Mouse (Mus musculus) heart, postnatal 10 days (tissue): ENCODE results near the gene Arfgap2. TPM values are rescaled to one million over a fixed set of nuclear protein-coding genes. Genes with fewer than 3 reads are reported as not detected.

Experiments used
- DNase-seq, 2 experiments: peaks; one replicate each; pipeline ENCODE4 v3.0.0; 2021
- intact Hi-C: fragments of 180-260 bp; cut with DNase I; formaldehyde crosslinking; loops from one replicate; pipeline ENCODE4 v1.15.1; 2025
- total RNA-seq, 2 experiments: library from RNA; stranded (reverse); gene quantifications; 2 replicates each; pipeline ENCODE4 v1.2.3; 2021

Arfgap2 gene
- total RNA-seq, 2 experiments from 2014 or later: 64.2 to 64.5 TPM

GRCm38 (mm10) chr2:91301836-91302235 is 37.1 kb downstream of the Arfgap2 start:
- intact Hi-C loops: no loop called here
- DNase-seq: no peak

GRCm38 (mm10) chr2:91302845-91303244 is 38.1 kb downstream of the Arfgap2 start:
- intact Hi-C loops: no loop called here
- DNase-seq: no peak

DNA sequence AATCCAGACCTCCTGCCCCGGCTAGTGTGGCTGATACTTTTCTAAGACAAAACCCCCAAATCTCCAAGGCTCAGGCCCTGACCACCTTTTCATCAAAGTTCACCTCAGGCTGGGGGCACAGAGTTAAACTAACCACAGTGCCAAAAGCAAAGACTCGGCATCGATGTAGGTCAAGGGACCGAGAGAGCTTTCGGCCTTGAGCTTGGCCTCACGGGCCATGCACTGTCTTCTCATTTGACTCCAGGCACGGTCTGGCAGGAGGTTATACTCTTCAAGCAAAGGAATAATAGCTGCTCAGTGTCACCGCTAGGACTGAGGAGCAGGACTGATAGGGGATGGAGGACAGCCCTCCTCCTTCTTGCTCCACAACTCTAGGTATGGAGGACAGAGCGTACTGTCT is 41.2 kb downstream of the Arfgap2 start:
- intact Hi-C loops: no loop called here
- no peak for DNase-seq

GRCm38 (mm10) chr2:91306589-91306988 is 41.8 kb downstream of the Arfgap2 start:
- intact Hi-C loops: no loop called here
- no peak for DNase-seq

- intact Hi-C loops: no loop called here
- no peak for DNase-seq
These were observed 43.9 kb downstream of the Arfgap2 start for GRCm38 (mm10) chr2:91308680-91309079.

GRCm38 (mm10) chr2:91309546-91309945 is 44.8 kb downstream of the Arfgap2 start:
- intact Hi-C loops: no loop called here
- no peak for DNase-seq

DNA sequence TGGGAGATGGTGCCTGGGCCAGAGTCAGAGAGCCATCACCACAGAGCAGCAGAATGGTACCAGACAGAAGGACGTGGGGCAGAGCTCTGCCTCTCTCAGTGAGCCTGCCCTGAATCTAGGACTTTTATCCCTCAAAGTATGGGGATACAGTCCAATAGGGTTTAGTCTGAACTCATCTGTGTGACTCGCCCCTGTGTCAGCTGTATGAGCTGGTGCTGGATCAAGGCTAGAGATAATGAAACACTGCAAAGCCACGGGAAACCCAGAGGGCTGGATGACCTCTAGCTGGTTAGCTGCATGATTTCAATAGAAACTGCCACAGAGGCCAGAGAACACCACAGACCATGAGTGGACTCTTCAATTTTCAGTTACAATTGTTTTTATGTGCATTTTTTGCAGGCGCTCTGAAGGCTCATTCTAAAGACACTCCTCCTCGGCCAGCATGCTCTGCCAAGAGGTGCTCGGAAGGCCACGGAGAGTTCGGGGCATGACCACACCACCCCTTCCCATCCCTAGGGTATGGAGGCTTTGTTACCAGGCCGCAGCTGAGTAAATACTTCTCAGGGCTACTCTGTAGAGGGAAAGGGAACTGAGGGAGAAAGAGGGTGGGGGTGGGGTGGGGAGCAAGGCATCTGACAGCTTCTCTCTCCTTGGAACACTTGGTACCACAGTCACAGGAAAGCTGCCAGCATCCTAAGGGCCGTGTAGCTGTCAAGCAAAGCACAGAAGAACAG is 48.0 kb downstream of the Arfgap2 start:
- intact Hi-C loops: no loop called here
- DNase-seq: no peak

DNA sequence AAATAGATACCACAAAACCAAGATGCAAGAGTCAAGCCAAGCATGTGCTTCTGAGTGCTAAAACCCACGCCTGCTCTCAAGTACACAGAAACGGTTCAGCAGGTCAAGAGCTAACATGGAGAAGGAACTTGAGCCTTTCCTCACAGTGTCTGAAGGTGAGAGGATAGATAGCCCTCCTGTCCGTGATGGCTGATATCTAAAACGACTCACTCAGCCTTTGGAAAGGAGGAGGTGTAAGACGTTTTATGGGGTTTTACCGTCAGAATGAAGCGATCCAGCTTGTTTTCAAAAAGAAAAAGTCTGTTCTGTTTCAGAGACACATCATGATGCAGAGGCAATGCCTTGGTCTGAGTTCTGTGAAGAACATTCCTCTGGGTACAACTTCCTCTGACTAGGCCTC is 49.4 kb downstream of the Arfgap2 start:
- DNase-seq: no peak
- intact Hi-C loops: no loop called here

DNA sequence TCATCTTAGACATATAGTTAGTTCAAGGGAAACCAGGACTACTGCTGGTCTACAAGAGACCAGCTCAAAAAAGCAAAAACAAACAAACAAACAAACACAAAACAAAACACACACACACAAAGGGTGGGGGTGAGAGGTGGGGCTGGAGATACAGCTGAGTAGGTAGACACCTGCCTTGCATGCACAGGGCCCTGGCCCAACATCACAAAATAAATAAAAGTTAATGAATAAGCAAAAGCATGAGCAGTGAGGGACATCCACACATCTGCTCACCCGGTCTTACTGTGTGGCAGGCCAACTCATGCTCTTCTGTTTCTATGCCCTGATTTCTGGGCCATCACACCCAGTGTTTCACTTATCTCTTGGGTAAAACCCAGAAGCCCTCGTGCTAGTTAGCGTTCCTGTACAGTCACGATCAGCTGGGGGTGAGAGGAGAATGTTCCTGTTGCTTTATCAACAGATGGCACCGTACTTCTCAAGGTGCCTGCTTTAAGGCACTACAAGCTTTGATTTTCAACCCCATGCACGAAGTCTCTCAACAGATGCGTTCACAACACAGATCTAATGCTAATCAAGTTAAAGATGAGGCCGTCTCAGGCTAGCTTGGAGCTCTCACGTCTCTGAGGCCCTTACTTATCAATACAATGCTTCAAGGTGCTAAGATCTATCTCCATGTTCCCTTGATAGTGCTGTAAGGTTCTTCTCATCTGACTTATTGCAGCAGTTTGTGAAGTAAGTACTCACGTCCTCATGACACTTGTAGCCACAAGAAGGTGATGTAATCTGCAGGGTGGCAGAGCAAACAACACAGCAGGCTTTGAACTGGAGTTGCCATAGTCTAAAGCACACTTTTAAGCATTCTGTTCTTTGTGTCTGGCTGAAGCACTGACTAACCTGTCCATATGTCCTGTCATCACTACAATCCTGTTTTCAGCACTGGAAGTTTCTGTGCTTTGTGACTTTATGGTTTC is 56.1 kb downstream of the Arfgap2 start:
- intact Hi-C loops: no loop called here
- no peak for DNase-seq

DNA sequence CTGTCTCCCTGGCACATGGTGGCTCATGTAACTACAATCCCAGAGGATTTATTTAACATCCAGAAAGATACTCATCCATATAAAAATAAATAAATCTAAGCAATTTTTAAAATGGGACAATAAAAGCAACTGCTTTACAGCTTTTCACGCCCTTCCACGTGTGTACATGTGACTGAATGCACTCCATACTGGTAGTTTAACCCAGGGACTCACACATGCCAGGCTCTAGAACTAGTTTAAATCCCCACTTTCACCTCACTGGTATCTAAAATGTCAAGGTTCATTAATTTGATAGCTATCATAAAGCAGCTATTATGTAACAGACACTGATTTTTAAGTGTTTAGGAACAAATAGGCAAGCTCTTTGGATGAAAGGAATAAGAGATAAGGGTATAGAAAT is 57.1 kb downstream of the Arfgap2 start:
- DNase-seq: no peak

GRCm38 (mm10) chr2:91322490-91322889 is 57.7 kb downstream of the Arfgap2 start:
- intact Hi-C loops: no loop called here
- no peak for DNase-seq

More for the DNA sequence above, 57.1 kb downstream of the Arfgap2 start:
- intact Hi-C loops: no loop called here

- no peak for DNase-seq
- intact Hi-C loops: no loop called here
These were observed 59.6 kb downstream of the Arfgap2 start for GRCm38 (mm10) chr2:91324346-91324745.

GRCm38 (mm10) chr2:91324761-91325421 is 60.1 kb downstream of the Arfgap2 start:
- intact Hi-C loops: no loop called here
- DNase-seq: no peak

Other genes starting within 250 kb of the Arfgap2 start
- gene Rapsn, start 229.4 kb upstream of the Arfgap2 start, total RNA-seq: 10 to 100 TPM; 15.4 to 19.8 TPM
- 100 to 1,000 TPM; 221 to 245 TPM for gene Psmc3, start 211.0 kb upstream of the Arfgap2 start, total RNA-seq
- gene Slc39a13, start 194.6 kb upstream of the Arfgap2 start, total RNA-seq: 10 to 100 TPM; 27.7 to 31.9 TPM
- gene Spi1, start 182.6 kb upstream of the Arfgap2 start, total RNA-seq: 1 to 10 TPM; 2.3 to 3.0 TPM
- 1,000 to 10,000 TPM; 1,924 to 2,166 TPM for gene Mybpc3, start 146.8 kb upstream of the Arfgap2 start, total RNA-seq
- 1 to 10 TPM; 5.2 to 6.3 TPM for gene Madd, start 81.1 kb upstream of the Arfgap2 start, total RNA-seq
- gene Nr1h3, start 62.1 kb upstream of the Arfgap2 start, total RNA-seq: 1 to 10 TPM; 3.9 to 7.6 TPM
- 10 to 100 TPM; 19.1 to 23.8 TPM for gene Acp2, start 62.1 kb upstream of the Arfgap2 start, total RNA-seq
- gene Ddb2, start 28.0 kb upstream of the Arfgap2 start, total RNA-seq: 1 to 10 TPM; 5.4 to 6.7 TPM
- 100 to 1,000 TPM; 102 to 119 TPM for gene Pacsin3, start 9.0 kb upstream of the Arfgap2 start, total RNA-seq
- 10 to 100 TPM in 1 of 2 experiments, 1 to 10 TPM in 1; 9.5 to 12.9 TPM for gene 1110051M20Rik, start 179.7 kb downstream of the Arfgap2 start, total RNA-seq
- gene Lrp4, start 192.5 kb downstream of the Arfgap2 start, total RNA-seq: 10 to 100 TPM; 11.4 to 13.3 TPM